ENCODE assay signal across 9 mouse cellular contexts in the genomic region with DNA sequence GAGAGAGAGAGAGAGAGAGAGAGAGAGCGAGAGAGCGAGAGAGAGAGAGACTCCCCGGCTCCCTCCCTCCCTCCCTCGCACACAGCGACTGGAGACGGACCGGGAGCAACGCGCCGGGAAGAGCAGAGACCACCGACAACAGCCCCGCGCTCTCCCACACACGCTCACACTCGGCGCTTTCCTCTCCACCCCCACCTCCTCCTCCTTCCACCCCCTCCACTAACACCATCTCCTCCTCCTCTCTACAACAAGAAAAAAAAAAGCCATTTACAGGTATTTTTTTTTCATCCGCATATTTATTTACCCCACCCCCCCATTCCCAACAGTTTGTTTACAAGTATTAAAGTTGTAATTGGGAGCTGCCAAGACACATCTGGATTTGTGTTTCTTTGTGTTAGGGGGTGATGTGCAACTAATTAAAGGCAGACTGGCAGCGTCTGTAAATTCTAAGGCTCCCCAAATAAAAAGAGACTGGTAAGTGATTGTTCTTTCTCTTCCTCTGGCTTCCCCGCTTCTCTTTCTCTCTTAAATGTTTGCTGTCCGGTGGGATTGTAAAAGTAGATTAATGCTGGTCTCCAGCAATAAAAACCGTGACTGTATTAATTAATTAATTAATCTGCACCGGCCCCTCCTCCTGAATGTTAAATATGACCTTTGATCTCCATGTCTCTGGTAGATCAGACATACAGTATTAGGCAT. TPM values are rescaled to one million over a fixed set of nuclear protein-coding genes. Genes with fewer than 3 reads are reported as not detected.
DNase-seq lines count a peak whose midpoint lies in the region; ATAC-seq and TF ChIP-seq lines count a peak whose summit lies in the region.
"Had no signal": no experiment of that assay in that cellular context is flagged by ENCODE, and none has a peak within 500 bp of the region (broad histone marks: within the 10 kb centered on the region; RNA-seq: fewer than 3 reads in every experiment).

Gene Cxxc4 (plus strand): TSS at position 71 of the 699 bp plus-strand sequence.

- H3K79me2 ChIP-seq in myocyte (ENCODE audit: control insufficient read depth, insufficient read depth): no peaks in the 10 kb centered on the region

- no peaks in the 10 kb centered on the region for H3K36me3 ChIP-seq in myocyte (ENCODE audit: control insufficient read depth, insufficient read depth)
- H3K36me3 ChIP-seq: G1E had no signal

- DNase-seq in frontal cortex, postnatal 36 days (ENCODE audit: low spot score in 2 of 2): no peak
- DNase-seq in A20 (ENCODE audit: low read depth, low spot score): peak; percentile 11
- DNase-seq in layer of hippocampus, postnatal 36 days: no peak
- no peak for DNase-seq in kidney, adult 18-20 months

- no peaks in the 10 kb centered on the region; the same call in 1 of the 2 replicates for H3K4me1 ChIP-seq in embryonic fibroblast, embryonic 13.5 days (ENCODE audit: control insufficient read depth, insufficient read depth, low read length)

- peak; percentile 12 for ATAC-seq in frontal cortex, adult (ENCODE audit: low TSS enrichment)
- ATAC-seq in granulocyte monocyte progenitor cell, adult 5-6 weeks (replicated peaks; ENCODE audit: poor library complexity, severe bottlenecking): no peak

- no peak for TF ChIP-seq POLR2A in embryonic fibroblast, embryonic 13.5 days (IDR thresholded peaks at IDR 0.05; ENCODE audit: low read depth, low read length)
- TF ChIP-seq POLR2A in myocyte (IDR thresholded peaks at IDR 0.05; ENCODE audit: insufficient read length, low read depth): no peak

- no peak within 1 kb of the TSS for H3K27ac ChIP-seq in embryonic fibroblast, embryonic 13.5 days (ENCODE audit: insufficient read depth, low read length)

- peak within 1 kb of the TSS; percentile 88 for H3K4me2 ChIP-seq in myocyte (ENCODE audit: low read depth)

- no peak for TF ChIP-seq CTCF in embryonic fibroblast, embryonic 13.5 days (IDR thresholded peaks at IDR 0.05; ENCODE audit: borderline replicate concordance, insufficient read depth, low read length)

- peaks cover 14% of the 10 kb centered on the region for H3K27me3 ChIP-seq in myocyte (ENCODE audit: control insufficient read depth, insufficient read depth, insufficient read length)

- H3ac ChIP-seq in myocyte (ENCODE audit: control insufficient read depth, insufficient read length): no peak within 1 kb of the TSS

- H3K4me3 ChIP-seq in embryonic fibroblast, embryonic 13.5 days (ENCODE audit: insufficient read depth, low read length): peak within 1 kb of the TSS; percentile 55
- peak within 1 kb of the TSS; percentile 20 for H3K4me3 ChIP-seq in myocyte

TF ChIP-seq in myocyte, 11 proteins besides CTCF, POLR2A, EP300 and RAD21:
- TF ChIP-seq POLR2AphosphoS2 (IDR thresholded peaks at IDR 0.05; ENCODE audit: insufficient read length, low read depth) (no peak), TCF3 (IDR thresholded peaks at IDR 0.05; ENCODE audit: insufficient read length, low read depth) (no peak), TCF12 (IDR thresholded peaks at IDR 0.05; ENCODE audit: insufficient read depth, poor library complexity, severe bottlenecking) (no peak), MAX (IDR thresholded peaks at IDR 0.05; ENCODE audit: low read depth) (no peak), REST (IDR thresholded peaks at IDR 0.05; ENCODE audit: insufficient read depth, insufficient read length) (no peak), MYOD1 (IDR thresholded peaks at IDR 0.05; ENCODE audit: control insufficient read depth in 1 of 3, insufficient read length in 2 of 3, low read depth in 2 of 3) (no peak), USF1 (IDR thresholded peaks at IDR 0.05; ENCODE audit: low read depth) (no peak), MYOG (IDR thresholded peaks at IDR 0.05; ENCODE audit: control insufficient read depth in 1 of 3, insufficient read depth in 1 of 3, insufficient read length in 2 of 3, low read depth in 2 of 3) (no peak), CEBPB (IDR thresholded peaks at IDR 0.05; ENCODE audit: insufficient read depth, poor library complexity, severe bottlenecking) (no peak), E2F4 (IDR thresholded peaks at IDR 0.05; ENCODE audit: insufficient read depth) (no peak), SRF (IDR thresholded peaks at IDR 0.05; ENCODE audit: control insufficient read depth, insufficient read length, low read depth) (no peak)

RNA-seq across cellular contexts. Expression of gene Cxxc4, which starts in this region (rescaled TPM):
- 2.2 and 3.7 TPM in 2 replicates for polyA plus RNA-seq in embryonic fibroblast, embryonic 13.5 days (2011; ENCODE audit: insufficient read length, low read depth, missing spikeins)
- total RNA-seq in layer of hippocampus, postnatal 36 days (2021): 10 to 100 TPM; 12.6 to 13.4 TPM
- polyA plus RNA-seq in myocyte (2012; fragmentation: generic; extraction: Trizol): 0.01 TPM
- total RNA-seq in granulocyte monocyte progenitor cell, adult 5-6 weeks (2014; fragmentation: Nextera tagmentation): not detected in 2 replicates
- total RNA-seq in granulocyte monocyte progenitor cell, adult 5-6 weeks (2017): not detected in 2 replicates
- polyA plus RNA-seq: G1E had no signal

Comparison
In these comparisons a context has a peak if more than half of its experiments do, and no peak if none do; other contexts are left out.
1. RNA of gene Cxxc4 (total RNA-seq): 12.6 to 13.4 TPM in layer of hippocampus, postnatal 36 days; not detected in granulocyte monocyte progenitor cell, adult 5-6 weeks; every median in the first group is over 10 times any median in the second.